Mouse (Mus musculus) cerebellum, postnatal 14 days (tissue): ENCODE measurements around the gene Ctnnbl1.

Experiments
- DNase-seq, 2 experiments: peaks; one replicate each; pipeline ENCODE4 v3.0.0; 2021; ENCODE audit warnings: mixed read lengths in 2 of 2

Gene Ctnnbl1

GRCm38 (mm10) chr2:157887275-157888025, 150.2 kb downstream of the Ctnnbl1 start:
- DNase-seq: no peak

- no peak for DNase-seq
Measured at GRCm38 (mm10) chr2:157891166-157891565, 154.0 kb downstream of the Ctnnbl1 start.

- peak; percentile 34 to 66 for DNase-seq
Measured at GRCm38 (mm10) chr2:157897131-157897530, 159.9 kb downstream of the Ctnnbl1 start.

GRCm38 (mm10) chr2:157913204-157913636, 176.0 kb downstream of the Ctnnbl1 start:
- DNase-seq: peak; percentile 41 to 56

- peak; percentile 67 to 79 for DNase-seq
Measured at GRCm38 (mm10) chr2:157913705-157914104, 176.5 kb downstream of the Ctnnbl1 start.

GRCm38 (mm10) chr2:157914105-157914764, 177.0 kb downstream of the Ctnnbl1 start, which contains the start of gene Vstm2l:
Vstm2l (plus strand) TSS chr2:157914653.
- DNase-seq: peak; percentile 76 to 78

GRCm38 (mm10) chr2:157914889-157915517, 177.8 kb downstream of the Ctnnbl1 start:
- DNase-seq: peak; percentile 62 to 67

- DNase-seq: no peak
Measured at GRCm38 (mm10) chr2:157918529-157918928, 181.3 kb downstream of the Ctnnbl1 start.

- DNase-seq: peak; percentile 64 to 70
Measured at GRCm38 (mm10) chr2:157921551-157921950, 184.3 kb downstream of the Ctnnbl1 start.

GRCm38 (mm10) chr2:157923406-157923805, 186.2 kb downstream of the Ctnnbl1 start:
- no peak for DNase-seq

- DNase-seq: no peak
Measured at GRCm38 (mm10) chr2:157924504-157924903, 187.3 kb downstream of the Ctnnbl1 start.

- no peak for DNase-seq
Measured at GRCm38 (mm10) chr2:157926502-157926901, 189.3 kb downstream of the Ctnnbl1 start.

- DNase-seq: no peak
Measured at GRCm38 (mm10) chr2:157926927-157927326, 189.7 kb downstream of the Ctnnbl1 start.

GRCm38 (mm10) chr2:157927397-157927796, 190.2 kb downstream of the Ctnnbl1 start:
- DNase-seq: no peak

GRCm38 (mm10) chr2:157927815-157928214, 190.6 kb downstream of the Ctnnbl1 start:
- no peak for DNase-seq

GRCm38 (mm10) chr2:157932655-157933054, 195.5 kb downstream of the Ctnnbl1 start:
- DNase-seq: no peak

- no peak for DNase-seq
Measured at GRCm38 (mm10) chr2:157935444-157936171, 198.4 kb downstream of the Ctnnbl1 start.

GRCm38 (mm10) chr2:157936676-157937075, 199.5 kb downstream of the Ctnnbl1 start:
- no peak for DNase-seq

- DNase-seq: no peak
Measured at GRCm38 (mm10) chr2:157940586-157941185, 203.5 kb downstream of the Ctnnbl1 start.
